Mouse (Mus musculus) ZHBTc4 (cell line): ENCODE data around the gene Ttc19.
A peak's percentile ranks its signal among the peaks of the same experiment; 100 is the strongest.

ENCODE experiments used
- DNase-seq: peaks from one replicate; pipeline ENCODE4 v3.0.0-alpha.2; 2011; ENCODE audit warnings: low read depth, low spot score

The Ttc19 gene

GRCm38 (mm10) chr11:62280675-62281600, at the start of gene Ttc19, which contains the start of gene Zswim7:
TSS of gene Ttc19 (plus strand) at chr11:62281473.
TSS of gene Zswim7 (minus strand) at chr11:62281375.
- peak; percentile 98 for DNase-seq

GRCm38 (mm10) chr11:62240631-62241261, 40.5 kb upstream of the Ttc19 start:
- DNase-seq: no peak

GRCm38 (mm10) chr11:62243871-62244270, 37.4 kb upstream of the Ttc19 start:
- no peak for DNase-seq

GRCm38 (mm10) chr11:62244471-62244870, 36.8 kb upstream of the Ttc19 start:
- DNase-seq: no peak

GRCm38 (mm10) chr11:62247759-62248400, 33.4 kb upstream of the Ttc19 start:
- no peak for DNase-seq

GRCm38 (mm10) chr11:62248401-62249244, 32.6 kb upstream of the Ttc19 start, which contains the start of gene Adora2b:
TSS of gene Adora2b (plus strand) at chr11:62248984.
- peak; percentile 95 for DNase-seq

GRCm38 (mm10) chr11:62249266-62250037, 31.8 kb upstream of the Ttc19 start:
- peak; percentile 62 for DNase-seq

GRCm38 (mm10) chr11:62251047-62251446, 30.2 kb upstream of the Ttc19 start:
- peak; percentile 29 for DNase-seq

GRCm38 (mm10) chr11:62253380-62253779, 27.9 kb upstream of the Ttc19 start:
- DNase-seq: no peak

- DNase-seq: no peak
These were observed 22.1 kb upstream of the Ttc19 start for GRCm38 (mm10) chr11:62259214-62259613.

GRCm38 (mm10) chr11:62263599-62263998, 17.7 kb upstream of the Ttc19 start:
- no peak for DNase-seq

- DNase-seq: no peak
These were observed 17.3 kb upstream of the Ttc19 start for GRCm38 (mm10) chr11:62264018-62264417.

- no peak for DNase-seq
These were observed 15.6 kb upstream of the Ttc19 start for GRCm38 (mm10) chr11:62265642-62266041.

GRCm38 (mm10) chr11:62266466-62267214, 14.6 kb upstream of the Ttc19 start:
- DNase-seq: no peak

GRCm38 (mm10) chr11:62268381-62268780, 12.9 kb upstream of the Ttc19 start:
- DNase-seq: no peak

- peak; percentile 19 for DNase-seq
These were observed 12.2 kb upstream of the Ttc19 start for GRCm38 (mm10) chr11:62269097-62269496.

- DNase-seq: no peak
These were observed 10.4 kb upstream of the Ttc19 start for GRCm38 (mm10) chr11:62270851-62271250.

GRCm38 (mm10) chr11:62277086-62277485, 4.2 kb upstream of the Ttc19 start:
- DNase-seq: peak; percentile 53

- DNase-seq: peak; percentile 89
These were observed 3.2 kb upstream of the Ttc19 start for GRCm38 (mm10) chr11:62278027-62278426.

GRCm38 (mm10) chr11:62281601-62281997, 326 bp downstream of the Ttc19 start:
- peak; percentile 82 for DNase-seq
